Mouse (Mus musculus) lung, adult 2 months (tissue): Measurements from ENCODE around the gene Lrrc74b.

Experiments
- CTCF ChIP-seq: fragments of 200-500 bp; IDR thresholded peaks from 2 replicates; pipeline ENCODE4 v1.5.1; 2011; ENCODE audit warnings: mild to moderate bottlenecking, low read length, control low read depth; ENCODE audit not compliant: insufficient read depth
- POLR2A ChIP-seq: fragments of 200-500 bp; IDR thresholded peaks from 2 replicates; pipeline ENCODE4 v1.6.1; 2011; ENCODE audit warnings: low read depth, mild to moderate bottlenecking, control low read depth, low read length, borderline replicate concordance; ENCODE audit errors: extremely low read depth

GRCm38 (mm10) chr16:17563580-17563979, 2.5 kb upstream of the Lrrc74b start:
- TF ChIP-seq POLR2A (no peak), CTCF (no peak)
